Mouse (Mus musculus) gastrocnemius, adult 18-20 months (tissue): ENCODE data around the gene Dhrs13. TPM values are rescaled to one million over a fixed set of nuclear protein-coding genes. Genes with fewer than 3 reads are reported as not detected.

Experiments used
- DNase-seq: peaks from one replicate; pipeline ENCODE4 v3.0.0; 2021; ENCODE audit warnings: low spot score
- microRNA-seq: library from miRNA; unstranded; fragments of <30 nt; microRNA quantifications from one replicate; pipeline ENCODE4 v1.2.0, GENCODE M21; 2021
- total RNA-seq, 2 experiments: library from RNA; stranded (reverse); gene quantifications; 2 replicates each; pipeline ENCODE4 v1.2.3; 2021

The Dhrs13 gene
- total RNA-seq, 2 experiments from 2014 or later, result 0.80 to 0.97 TPM

DNA sequence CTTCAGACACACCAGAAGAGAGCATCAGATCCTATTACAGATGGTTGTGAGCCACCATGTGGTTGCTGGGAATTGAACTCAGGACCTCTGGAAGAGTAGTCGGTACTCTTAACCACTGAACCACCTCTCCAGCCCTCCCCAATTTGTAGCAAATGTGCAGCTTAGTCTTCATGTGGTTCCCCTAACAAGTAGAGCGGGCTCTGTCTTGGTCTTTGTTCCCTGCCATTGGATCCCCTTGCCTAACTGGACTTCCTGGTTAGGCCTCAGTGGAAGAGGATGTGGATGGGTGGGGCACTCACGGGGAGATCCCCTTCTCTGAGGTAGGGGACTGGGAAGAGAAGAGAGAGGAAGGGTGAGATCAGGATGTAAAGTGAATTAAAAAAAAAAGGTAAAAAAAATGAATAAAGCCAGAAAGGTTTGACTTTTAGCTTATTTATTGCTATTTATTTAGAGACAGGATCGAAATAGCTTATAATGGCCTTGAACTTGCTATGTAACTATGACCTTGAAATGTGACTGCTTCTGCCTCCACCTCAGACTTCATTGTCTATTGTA is 54.9 kb downstream of the Dhrs13 start:
- DNase-seq, result no peak

Small RNAs within 50 kb of the gene (microRNA-seq; reads per million reads assigned to microRNA genes)
- gene Mir144, result 406 reads per million, percentile 73 among the genes with 10 or more reads in this experiment
- gene Mir451a, result not detected
- not detected for gene Mir451b

Other genes starting within 250 kb of the Dhrs13 start
- gene Gm10277, start 244.5 kb upstream of the Dhrs13 start, total RNA-seq, result not detected
- not detected for gene Pipox, start 138.2 kb upstream of the Dhrs13 start, total RNA-seq
- gene Sez6, start 101.5 kb upstream of the Dhrs13 start, total RNA-seq, result under 1 TPM; 0.12 to 0.16 TPM
- 10 to 100 TPM; 13.9 to 14.3 TPM for gene Phf12, start 49.5 kb upstream of the Dhrs13 start, total RNA-seq
- 10 to 100 TPM; 45.6 to 49.1 TPM for gene Flot2, start 5.7 kb downstream of the Dhrs13 start, total RNA-seq
- 10 to 100 TPM; 20.1 to 22.7 TPM for gene Eral1, start 48.1 kb downstream of the Dhrs13 start, total RNA-seq
- gene Fam222b, start 62.4 kb downstream of the Dhrs13 start, total RNA-seq, result 1 to 10 TPM; 8.2 to 9.4 TPM
- gene Traf4, start 133.3 kb downstream of the Dhrs13 start, total RNA-seq, result 1 to 10 TPM; 2.0 to 2.2 TPM
- under 1 TPM; 0.37 to 0.50 TPM for gene Nek8, start 144.4 kb downstream of the Dhrs13 start, total RNA-seq
- gene Tlcd1, start 144.4 kb downstream of the Dhrs13 start, total RNA-seq, result 1 to 10 TPM; 1.5 to 2.2 TPM
- 100 to 1,000 TPM; 845 to 889 TPM for gene Rpl23a, start 151.3 kb downstream of the Dhrs13 start, total RNA-seq
- 1 to 10 TPM; 2.5 to 3.5 TPM for gene Rab34, start 156.2 kb downstream of the Dhrs13 start, total RNA-seq
- under 1 TPM; 0.47 to 0.57 TPM for gene Proca1, start 161.1 kb downstream of the Dhrs13 start, total RNA-seq
- 10 to 100 TPM; 40.8 to 44.7 TPM for gene Sdf2, start 213.5 kb downstream of the Dhrs13 start, total RNA-seq
- 10 to 100 TPM; 27.8 to 32.3 TPM for gene Supt6, start 213.7 kb downstream of the Dhrs13 start, total RNA-seq
- gene 2610507B11Rik, start 229.5 kb downstream of the Dhrs13 start, total RNA-seq, result 100 to 1,000 TPM; 200 to 204 TPM